Mouse (Mus musculus): ENCODE measurements around the gene Rcsd1. TPM values are rescaled to one million over a fixed set of nuclear protein-coding genes. Genes with fewer than 3 reads are reported as not detected.

The Rcsd1 gene
- total and polyA plus RNA-seq, 3 experiments, result 22.7 to 81.1 (median 35.7) TPM

GRCm38 (mm10) chr1:165634151-165634884 lies 75.2 kb downstream of the Rcsd1 start, which contains the start of gene Mpzl1:
Gene Mpzl1 (minus strand): TSS chr1:165634538.
- H3K4me1 ChIP-seq (ENCODE audit: control insufficient read depth in 1 of 2, insufficient read depth in 2 of 2), result peaks cover 0 to 10% of the 10 kb centered on the region in 2 experiments; a peak in 2 of 4 replicates
- H3K27me3 ChIP-seq (replicated peaks), result no peaks in the 10 kb centered on the region
- H3K4me2 ChIP-seq (ENCODE audit: insufficient read depth, low read depth, poor library complexity, severe bottlenecking), result peak within 1 kb of the TSS; percentile 72
- in situ Hi-C loops (cut with MboI; ENCODE audit: low pct_ligation_motif_present, low pct_unique_long_range_greater_than_20kb, low sequenced_read_pairs) (loop anchor here (5.0 to 25.0 kb wide), 2 partner anchors 37 to 353 kb away; no protein-coding TSS in a partner anchor), dilution Hi-C loops (cut with MboI; ENCODE audit: extremely low pct_ligation_motif_present, extremely low pct_unique_long_range_greater_than_20kb, low sequenced_read_pairs) (no loop called here)
- no peaks in the 10 kb centered on the region for H3K9me3 ChIP-seq (replicated peaks; ENCODE audit: low read length)
- peak; percentile 95 for DNase-seq (ENCODE audit: extremely low read depth)
- peak within 1 kb of the TSS; percentile 51 to 78 (median 71) for H3K4me3 ChIP-seq (replicated peaks in 1 of 3; ENCODE audit: low read depth in 2 of 3, low read length in 2 of 3, poor library complexity in 1 of 3)
- H3K79me2 ChIP-seq (replicated peaks; ENCODE audit: control insufficient read depth, extremely low read depth, insufficient read depth, poor library complexity, severe bottlenecking), result no peaks in the 10 kb centered on the region
- TF ChIP-seq TCF12 (IDR thresholded peaks at IDR 0.05; ENCODE audit: low read depth, low read length) (peak; percentile 77; the same call in 1 of the 2 replicates), PAX5 (IDR thresholded peaks at IDR 0.05; ENCODE audit: low read length) (no peak), POLR2A (IDR thresholded peaks at IDR 0.05; ENCODE audit: low read depth, low read length) (peak; percentile 78), POLR2AphosphoS2 (IDR thresholded peaks at IDR 0.05; ENCODE audit: low read depth, low read length) (no peak), JUN (IDR thresholded peaks at IDR 0.05; ENCODE audit: insufficient read depth, low read depth, low read length) (no peak), IRF4 (IDR thresholded peaks at IDR 0.05; ENCODE audit: low read depth, low read length) (peak; percentile 53), MYC (IDR thresholded peaks at IDR 0.05; ENCODE audit: low read depth, low read length) (no peak), EP300 (IDR thresholded peaks at IDR 0.05; ENCODE audit: low read length) (0 out of 2 replicates have a peak, but pooled peaks have one; percentile 11), MEF2A (IDR thresholded peaks at IDR 0.05; ENCODE audit: borderline replicate concordance, low read depth, low read length) (0 out of 2 replicates have a peak, but pooled peaks have one; percentile 29), UBTF (IDR thresholded peaks at IDR 0.05; ENCODE audit: low read depth, low read length) (0 out of 2 replicates have a peak, but pooled peaks have one; percentile 22), MAFK (IDR thresholded peaks at IDR 0.05; ENCODE audit: insufficient replicate concordance, low read length) (no peak), RCOR1 (conservative IDR thresholded peaks at IDR 0.05; ENCODE audit: low read depth, low read length) (0 out of 2 replicates have a peak, but pooled peaks have one; percentile 38), NRF1 (IDR thresholded peaks at IDR 0.05; ENCODE audit: low read depth, low read length) (peak; percentile 39; the same call in 1 of the 2 replicates), KAT2A (IDR thresholded peaks at IDR 0.05; ENCODE audit: insufficient replicate concordance, low read length) (no peak), HCFC1 (IDR thresholded peaks at IDR 0.05; ENCODE audit: low read depth, low read length) (no peak), NELFE (IDR thresholded peaks at IDR 0.05; ENCODE audit: low read depth, low read length) (peak; percentile 86), ETS1 (conservative IDR thresholded peaks at IDR 0.05; ENCODE audit: low read depth, low read length) (no peak), BHLHE40 (IDR thresholded peaks at IDR 0.05; ENCODE audit: low read depth, low read length) (peak; percentile 26; the same call in 1 of the 2 replicates), MXI1 (IDR thresholded peaks at IDR 0.05; ENCODE audit: low read depth, low read length) (peak; percentile 79), CHD2 (IDR thresholded peaks at IDR 0.05; ENCODE audit: low read length) (peak; percentile 87), ELF1 (IDR thresholded peaks at IDR 0.05; ENCODE audit: low read depth, low read length) (0 out of 2 replicates have a peak, but pooled peaks have one; percentile 30), MAX (IDR thresholded peaks at IDR 0.05; ENCODE audit: low read length) (peak; percentile 69; the same call in 1 of the 2 replicates), SIN3A (IDR thresholded peaks at IDR 0.05; ENCODE audit: low read length) (peak; percentile 63), TBP (conservative IDR thresholded peaks at IDR 0.05; ENCODE audit: low read depth, low read length) (peak; percentile 51; the same call in 1 of the 2 replicates), MAZ (IDR thresholded peaks at IDR 0.05; ENCODE audit: low read depth, low read length) (peak; percentile 91), ZMIZ1 (IDR thresholded peaks at IDR 0.05; ENCODE audit: low read depth, low read length) (peak; percentile 78), SMC3 (IDR thresholded peaks at IDR 0.05; ENCODE audit: low read depth, low read length) (no peak), ZNF384 (IDR thresholded peaks at IDR 0.05; ENCODE audit: low read depth, low read length) (no peak)
- H3K36me3 ChIP-seq (replicated peaks in 1 of 2; ENCODE audit: control insufficient read depth in 1 of 2, insufficient read depth in 1 of 2, low read length in 1 of 2), result no peaks in the 10 kb centered on the region
- H3K9ac ChIP-seq (ENCODE audit: insufficient read depth, low read depth), result peak within 1 kb of the TSS; percentile 49
- no peak within 1 kb of the TSS for H3K27ac ChIP-seq (ENCODE audit: insufficient read depth, low read depth)
